In genomic region chr3:26332400-26333238, GRCm38 (mm10) we compare ENCODE assay signal across 9 mouse cellular contexts. TPM values are rescaled to one million over a fixed set of nuclear protein-coding genes. Genes with fewer than 3 reads are reported as not detected.
A peak's percentile ranks its signal among the peaks of the same experiment; 100 is the strongest.
DNase-seq lines count a peak whose midpoint lies in the region; ATAC-seq lines count a peak whose summit lies in the region.
"Had no signal": no experiment of that assay in that cellular context is flagged by ENCODE, and none has a peak within 500 bp of the region (broad histone marks: within the 10 kb centered on the region; RNA-seq: fewer than 3 reads in every experiment).

Gene Nlgn1, minus strand, starts transcription at chr3:26332460.

- no peak for ATAC-seq in hindbrain, embryonic 13.5 days (ENCODE audit: low FRiP score)
- no peak for ATAC-seq in liver, embryonic 15.5 days (ENCODE audit: insufficient read depth)
- ATAC-seq in megakaryocyte progenitor cell, adult 5-6 weeks (replicated peaks; ENCODE audit: poor library complexity): no peak

- no peaks in the 10 kb centered on the region for H3K36me3 ChIP-seq in hindbrain, embryonic 13.5 days
- H3K36me3 ChIP-seq in liver, embryonic 15.5 days (replicated peaks): no peaks in the 10 kb centered on the region

- peak within 1 kb of the TSS; percentile 89 for H3K9ac ChIP-seq in hindbrain, embryonic 13.5 days
- H3K9ac ChIP-seq in liver, embryonic 15.5 days: no peak within 1 kb of the TSS

- peak; percentile 70 for DNase-seq in heart, adult 11 months
- no peak for DNase-seq in heart, postnatal 14 days
- peak; percentile 33 for DNase-seq in Muller cell, postnatal 12 days (ENCODE audit: inconsistent ontology term)
- no peak for DNase-seq in spleen, postnatal 14 days (ENCODE audit: low spot score in 2 of 2)
- no peak for DNase-seq in adrenal gland, adult (ENCODE audit: inconsistent age in 2 of 2, low spot score in 1 of 2)

- intact Hi-C loops in heart, postnatal 14 days (cut with DNase I): no loop called here

- H3K27me3 ChIP-seq in hindbrain, embryonic 13.5 days: peaks cover 18% of the 10 kb centered on the region; the same call in 1 of the 2 replicates
- H3K27me3 ChIP-seq in liver, embryonic 15.5 days: peaks cover 43% of the 10 kb centered on the region

- H3K9me3 ChIP-seq in hindbrain, embryonic 13.5 days: no peaks in the 10 kb centered on the region
- H3K9me3 ChIP-seq in liver, embryonic 15.5 days (replicated peaks): no peaks in the 10 kb centered on the region

- peak within 1 kb of the TSS; percentile 90 for H3K27ac ChIP-seq in hindbrain, embryonic 13.5 days
- no peak within 1 kb of the TSS for H3K27ac ChIP-seq in liver, embryonic 15.5 days (replicated peaks)

- H3K4me3 ChIP-seq in hindbrain, embryonic 13.5 days: peak within 1 kb of the TSS; percentile 71
- no peak within 1 kb of the TSS; the same call in 1 of the 2 replicates for H3K4me3 ChIP-seq in liver, embryonic 15.5 days (replicated peaks)
- H3K4me3 ChIP-seq: erythroblast, embryonic 14.5 days had no signal

- WGBS in hindbrain, embryonic 13.5 days: under 1% methylated on average over 14 of the region's 14 CpGs
- 4% methylated on average over 14 of the region's 14 CpGs for WGBS in liver, embryonic 15.5 days (ENCODE audit: insufficient replicate concordance)

- peak within 1 kb of the TSS; percentile 88 for H3K4me2 ChIP-seq in hindbrain, embryonic 13.5 days
- peak within 1 kb of the TSS; percentile 30 for H3K4me2 ChIP-seq in liver, embryonic 15.5 days

- peaks cover 24% of the 10 kb centered on the region for H3K4me1 ChIP-seq in hindbrain, embryonic 13.5 days (replicated peaks)
- no peaks in the 10 kb centered on the region for H3K4me1 ChIP-seq in liver, embryonic 15.5 days (replicated peaks)

RNA-seq across cellular contexts. Expression of gene Nlgn1, which starts in this region (rescaled TPM):
- under 1 TPM; 0.10 to 0.12 TPM for total RNA-seq in heart, postnatal 14 days (2021)
- polyA plus RNA-seq in hindbrain, embryonic 13.5 days (2015; fragmentation: Nextera tagmentation; extraction: Ambion mirVana): 19.1 and 20.3 TPM in 2 replicates
- 0.02 and 0.05 TPM in 2 replicates for polyA plus RNA-seq in liver, embryonic 15.5 days (2015; fragmentation: Nextera tagmentation; extraction: Ambion mirVana)
- not detected in 2 replicates for total RNA-seq in megakaryocyte progenitor cell, adult 5-6 weeks (2015)
- total RNA-seq in megakaryocyte progenitor cell, adult 5-6 weeks (2017): not detected in 2 replicates
- polyA plus RNA-seq: erythroblast, embryonic 14.5 days had no signal

Comparison
In these comparisons a context has a peak if more than half of its experiments do, and no peak if none do; other contexts are left out.
1. RNA of gene Nlgn1 (polyA plus RNA-seq): 19.1 to 20.3 TPM in hindbrain, embryonic 13.5 days; 0.02 to 0.05 TPM in liver, embryonic 15.5 days; every median in the first group is over 10 times any median in the second.
2. DNase-seq: peak in heart, adult 11 months (single experiment) and Muller cell, postnatal 12 days (single experiment); none in heart, postnatal 14 days (0 of 2), spleen, postnatal 14 days (0 of 2) and adrenal gland, adult (0 of 2).